Mouse (Mus musculus): ENCODE data around the gene Dtx3.

DNA sequence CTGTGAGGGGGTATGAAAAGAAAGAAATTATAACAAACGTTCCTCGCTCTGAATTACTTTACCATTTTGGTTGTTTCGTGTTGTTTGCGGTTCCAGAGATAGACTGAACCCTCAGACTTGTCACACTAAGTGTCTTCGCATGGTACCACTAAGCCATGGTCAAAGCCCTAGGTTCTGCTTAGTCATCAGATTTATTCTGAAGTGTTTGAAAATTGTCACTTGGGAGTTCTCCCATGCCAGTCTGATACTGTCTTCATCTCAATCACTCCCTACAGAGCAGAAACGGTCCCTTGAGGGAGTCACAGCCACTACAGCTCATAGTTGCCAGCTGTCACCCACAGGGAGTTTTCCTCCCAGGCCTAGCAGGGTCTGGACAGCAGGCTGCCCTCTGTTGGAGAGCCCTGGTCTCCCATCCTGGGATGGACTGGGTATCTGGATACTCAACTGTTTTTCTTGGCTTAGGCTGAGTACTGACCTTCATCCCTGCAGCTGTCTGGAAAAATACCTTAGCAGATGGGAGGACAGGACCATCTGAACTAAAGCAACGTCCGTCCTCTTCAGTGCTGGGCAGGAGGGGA is 30.9 kb upstream of the Dtx3 start:
- TF ChIP-seq CTCF (IDR thresholded peaks at IDR 0.05; ENCODE audit: borderline replicate concordance, insufficient read depth, low read depth, low read length): peak; percentile 44; the same call in 1 of the 2 replicates
- TF ChIP-seq POLR2A (IDR thresholded peaks at IDR 0.05; ENCODE audit: borderline replicate concordance, insufficient read depth, low read length): no peak
